Mouse (Mus musculus): ENCODE measurements at regions not wholly inside any gene's neighbourhood (a gene's known extent, or its start where the extent isn't known, plus 50 kb on each side); places are given as distances from the start of the nearest gene placed in this dataset.

DNA sequence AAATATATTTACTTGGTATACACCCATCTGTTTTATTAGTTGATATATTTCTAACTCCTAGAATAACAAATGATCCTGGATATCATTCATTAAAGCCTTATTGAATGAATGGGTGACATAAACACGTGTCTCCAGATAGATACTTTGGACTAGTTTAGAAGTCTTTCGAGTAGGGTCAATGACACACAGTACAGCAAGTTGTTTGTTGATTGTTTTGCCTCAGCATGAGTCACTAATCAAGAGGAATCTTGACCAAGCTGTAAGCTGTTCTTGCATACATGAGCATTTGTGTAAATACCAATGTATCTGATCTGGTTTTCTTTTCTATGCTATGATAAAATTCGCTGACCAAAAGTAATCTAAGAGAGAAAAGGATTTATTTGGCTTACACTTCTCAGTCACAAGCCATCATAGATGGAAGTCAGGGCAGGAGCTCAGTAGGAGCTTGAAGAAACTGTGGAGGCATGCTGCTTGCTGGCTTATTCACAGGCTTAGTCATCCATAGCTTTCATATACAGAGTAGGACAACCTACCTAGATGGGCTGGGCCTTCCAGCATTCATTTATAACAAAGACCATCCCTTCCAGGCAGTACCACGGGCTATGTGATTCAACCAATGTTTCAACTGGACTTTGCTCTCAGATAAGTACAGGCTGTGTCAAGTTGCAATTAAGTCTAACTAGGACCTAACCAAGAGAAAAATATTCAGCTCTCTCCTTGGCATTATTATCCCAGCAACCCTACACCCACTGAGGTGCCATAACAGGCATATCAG is 192.5 kb downstream of the Rdh14 start:
- H3K4me1 ChIP-seq (replicated peaks) = no peaks in the 10 kb centered on the region
- no peaks in the 10 kb centered on the region for H3K9me3 ChIP-seq
- no peak overlapping the region for H3K27ac ChIP-seq (replicated peaks)
- WGBS = 76% methylated on average over 4 of the region's 4 CpGs
- H3K36me3 ChIP-seq = no peaks in the 10 kb centered on the region
- H3K4me3 ChIP-seq = no peak overlapping the region
- H3K9ac ChIP-seq = no peak overlapping the region
- no peak for ATAC-seq (ENCODE audit: low read depth)
- H3K27me3 ChIP-seq = no peaks in the 10 kb centered on the region
- no peak overlapping the region for H3K4me2 ChIP-seq

DNA sequence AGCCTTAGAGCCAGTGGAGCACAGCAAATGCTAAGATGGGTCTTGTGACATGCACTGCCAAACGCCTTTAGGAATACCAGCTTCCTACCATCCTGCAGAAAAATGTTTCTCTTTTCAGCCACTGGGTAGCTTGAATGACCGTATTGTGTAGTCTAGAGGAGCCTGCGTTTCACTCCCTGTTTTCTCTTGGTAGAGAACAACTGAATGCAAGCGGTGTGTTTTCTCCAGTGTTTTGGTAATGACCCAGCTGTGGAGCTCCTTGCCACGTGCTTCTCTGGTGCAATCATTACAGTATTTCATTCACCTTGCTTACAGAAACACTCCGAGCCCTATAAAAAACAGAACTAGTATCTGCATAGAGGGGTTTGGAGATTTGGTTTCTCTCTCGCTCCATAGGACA is 193.5 kb downstream of the Rdh14 start:
- ATAC-seq (ENCODE audit: low read depth) = no peak

DNA sequence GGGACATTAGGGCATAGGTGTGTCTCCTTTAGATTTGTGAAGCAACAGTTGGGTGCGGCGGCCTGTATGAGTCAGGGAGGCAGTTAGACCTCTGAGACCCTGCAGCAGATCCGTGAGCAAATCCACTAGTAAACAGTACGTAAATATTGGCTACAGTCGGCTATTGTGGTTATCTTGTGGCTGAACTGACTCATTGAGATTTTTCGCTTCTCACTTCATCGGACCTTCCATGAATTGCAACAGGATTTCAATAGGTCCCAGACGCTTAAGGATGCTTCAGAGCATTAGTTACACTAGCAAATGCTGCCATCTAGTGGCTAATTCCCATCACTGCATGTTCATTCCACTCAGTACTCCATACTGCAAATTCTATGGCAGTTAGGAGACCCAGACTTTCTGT is 199.0 kb downstream of the Rdh14 start:
- H3K9me3 ChIP-seq = no peaks in the 10 kb centered on the region
- no peaks in the 10 kb centered on the region for H3K27me3 ChIP-seq
- no peak overlapping the region for H3K27ac ChIP-seq (replicated peaks)
- no peak overlapping the region for H3K4me3 ChIP-seq
- peak; percentile 97 for ATAC-seq (ENCODE audit: low read depth)
- WGBS = 43% methylated on average over 8 of the region's 8 CpGs
- no peak overlapping the region for H3K9ac ChIP-seq
- no peaks in the 10 kb centered on the region for H3K4me1 ChIP-seq (replicated peaks)
- no peaks in the 10 kb centered on the region for H3K36me3 ChIP-seq
- H3K4me2 ChIP-seq = no peak overlapping the region

More for the DNA sequence above, 193.5 kb downstream of the Rdh14 start:
- no peak overlapping the region for H3K4me2 ChIP-seq
- H3K27ac ChIP-seq (replicated peaks) = no peak overlapping the region
- H3K9ac ChIP-seq = no peak overlapping the region
- no peaks in the 10 kb centered on the region for H3K4me1 ChIP-seq (replicated peaks)
- H3K9me3 ChIP-seq = no peaks in the 10 kb centered on the region
- 61% methylated on average over 7 of the region's 7 CpGs for WGBS
- H3K4me3 ChIP-seq = no peak overlapping the region
- no peaks in the 10 kb centered on the region for H3K36me3 ChIP-seq
- no peaks in the 10 kb centered on the region for H3K27me3 ChIP-seq

DNA sequence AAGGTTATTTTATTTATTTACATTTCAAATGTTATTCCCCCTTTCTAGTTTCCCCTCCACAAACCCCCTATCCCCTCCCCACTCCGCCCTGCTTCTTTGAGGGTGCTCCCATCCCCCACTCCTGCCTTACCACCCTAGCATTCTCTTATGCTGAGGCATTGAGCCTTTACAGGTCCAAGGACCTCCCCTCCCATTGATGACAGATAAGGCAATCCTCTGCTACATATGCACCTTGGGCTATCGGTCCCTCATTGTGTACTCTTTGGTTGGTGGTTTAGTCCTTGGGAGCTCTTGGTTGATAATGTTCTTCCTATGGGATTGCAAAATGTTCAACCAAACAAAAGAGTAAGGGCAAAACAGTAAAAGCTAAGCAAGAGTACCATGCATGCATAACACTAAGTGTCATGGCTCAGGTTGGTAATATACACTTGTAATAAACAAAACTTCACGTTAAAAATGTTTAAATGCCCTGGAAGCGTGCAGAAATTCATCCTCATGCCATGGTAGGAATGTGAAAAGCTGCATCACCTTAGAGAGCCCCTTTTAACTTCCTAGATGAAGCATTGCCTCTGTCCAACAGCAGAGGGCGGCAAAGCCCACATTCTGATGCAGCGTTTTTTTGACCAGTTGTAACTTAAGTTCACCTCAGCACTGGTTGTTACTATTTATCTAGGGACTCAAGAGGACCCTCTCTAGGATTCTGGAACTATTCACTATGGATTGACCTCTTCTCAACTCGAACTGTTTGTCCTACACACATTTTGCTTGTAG is 207.6 kb downstream of the Rdh14 start:
- Histone ChIP-seq H3K36me3 (no peaks in the 10 kb centered on the region), H3K27ac (replicated peaks) (no peak overlapping the region), H3K4me3 (no peak overlapping the region), H3K27me3 (no peaks in the 10 kb centered on the region; the same call in 1 of the 2 replicates), H3K4me1 (replicated peaks) (no peaks in the 10 kb centered on the region), H3K9me3 (no peaks in the 10 kb centered on the region), H3K4me2 (no peak overlapping the region), H3K9ac (no peak overlapping the region)
- ATAC-seq (ENCODE audit: low read depth) = peak; percentile 71
- WGBS = 19% methylated on average over 7 of the region's 7 CpGs

DNA sequence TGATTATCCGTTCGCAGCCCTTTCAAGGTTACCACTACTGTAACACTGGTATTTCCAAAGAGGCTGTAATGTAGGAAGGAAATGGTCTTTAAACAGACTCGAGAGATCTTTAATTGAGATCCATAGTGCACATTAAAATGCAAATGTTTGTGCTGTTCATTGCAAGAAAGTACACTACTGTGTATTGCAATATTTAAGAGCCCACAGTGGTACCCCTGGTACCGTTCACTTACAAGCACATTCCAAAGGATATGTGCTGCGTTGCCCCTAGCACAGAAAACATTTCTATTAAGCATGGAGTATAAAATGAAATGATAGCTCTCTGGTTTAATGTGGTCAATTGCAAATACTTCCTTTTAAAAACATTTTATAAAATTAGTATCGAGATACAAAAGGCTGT is 209.5 kb downstream of the Rdh14 start:
- no peak overlapping the region for H3K4me2 ChIP-seq
- H3K4me1 ChIP-seq (replicated peaks) = no peaks in the 10 kb centered on the region
- H3K36me3 ChIP-seq = no peaks in the 10 kb centered on the region
- no peak overlapping the region for H3K4me3 ChIP-seq
- H3K27ac ChIP-seq (replicated peaks) = no peak overlapping the region
- peak; percentile 72; the same call in 1 of the 2 replicates for ATAC-seq (ENCODE audit: low read depth)
- WGBS = 61% methylated on average over 6 of the region's 6 CpGs
- no peaks in the 10 kb centered on the region; the same call in 1 of the 2 replicates for H3K27me3 ChIP-seq
- H3K9ac ChIP-seq = no peak overlapping the region
- H3K9me3 ChIP-seq = no peaks in the 10 kb centered on the region

DNA sequence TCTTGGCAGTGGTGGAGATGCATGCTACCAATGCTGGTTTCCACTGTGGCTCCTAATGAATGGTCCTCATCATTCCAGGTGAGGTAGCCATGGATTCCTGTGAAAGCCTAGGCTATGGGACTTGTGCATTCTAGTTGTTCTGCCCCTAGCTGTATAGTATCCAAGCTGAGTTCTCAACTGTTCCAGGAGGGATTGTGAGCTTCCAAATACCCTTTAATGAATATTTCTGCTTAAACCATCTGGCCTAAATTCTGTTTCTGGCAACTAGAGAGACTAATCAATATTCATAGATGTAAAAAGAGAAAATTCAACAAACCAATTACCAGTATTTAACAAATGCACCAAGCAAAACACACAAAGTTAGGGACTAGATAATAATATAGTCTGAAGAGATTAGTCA is 227.7 kb downstream of the Rdh14 start:
- no peak overlapping the region for H3K4me2 ChIP-seq
- no peaks in the 10 kb centered on the region for H3K4me1 ChIP-seq (replicated peaks)
- no peak overlapping the region for H3K4me3 ChIP-seq
- ATAC-seq (ENCODE audit: low read depth) = no peak
- no peak overlapping the region for H3K27ac ChIP-seq (replicated peaks)
- H3K9ac ChIP-seq = no peak overlapping the region
- no peaks in the 10 kb centered on the region for H3K27me3 ChIP-seq
- no peaks in the 10 kb centered on the region for H3K9me3 ChIP-seq
- no peaks in the 10 kb centered on the region for H3K36me3 ChIP-seq

DNA sequence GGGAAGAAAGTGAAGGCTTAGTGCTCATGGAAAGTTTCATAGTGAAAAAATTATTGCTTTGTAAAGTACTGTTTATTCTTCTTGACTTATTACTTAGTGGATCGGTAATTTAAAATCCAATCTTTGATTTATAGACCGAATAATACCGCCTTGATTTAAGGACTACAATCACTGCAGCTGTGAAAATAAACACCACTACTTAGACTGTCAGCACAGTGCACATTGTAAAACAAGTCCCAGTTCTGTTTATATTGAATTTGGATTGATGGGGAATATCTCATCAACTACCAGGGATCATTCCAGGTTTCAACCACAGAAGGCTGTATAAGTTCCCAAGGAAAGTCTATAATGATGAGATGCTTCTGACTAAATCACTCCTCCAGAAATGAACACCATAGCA is 230.0 kb downstream of the Rdh14 start:
- Histone ChIP-seq H3K9ac (no peak overlapping the region), H3K9me3 (no peaks in the 10 kb centered on the region), H3K4me3 (no peak overlapping the region), H3K27me3 (no peaks in the 10 kb centered on the region), H3K4me2 (no peak overlapping the region), H3K36me3 (no peaks in the 10 kb centered on the region), H3K4me1 (replicated peaks) (no peaks in the 10 kb centered on the region), H3K27ac (replicated peaks) (no peak overlapping the region)
- ATAC-seq (ENCODE audit: low read depth) = no peak
- 87% methylated on average over 3 of the region's 3 CpGs for WGBS

DNA sequence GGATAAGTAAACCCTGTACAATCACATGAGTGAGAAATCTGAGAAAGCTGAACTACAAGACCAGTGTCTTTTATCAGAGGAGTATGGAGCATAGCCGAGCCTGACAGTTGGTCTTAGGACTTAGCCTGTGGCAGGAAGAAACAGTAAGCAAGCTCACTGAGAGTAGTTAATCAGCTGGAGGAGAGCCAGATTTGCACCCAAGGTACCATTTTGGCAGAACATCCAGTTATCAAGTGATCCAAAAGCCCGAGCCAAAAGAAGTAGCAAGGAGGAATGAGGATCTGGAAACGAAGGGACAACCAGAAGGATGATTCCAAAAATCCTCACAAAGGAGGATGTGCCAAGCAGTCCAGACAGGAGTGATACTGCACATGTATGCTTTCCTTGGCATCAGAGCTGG is 248.0 kb downstream of the Rdh14 start:
- no peak overlapping the region for H3K27ac ChIP-seq (replicated peaks)

DNA sequence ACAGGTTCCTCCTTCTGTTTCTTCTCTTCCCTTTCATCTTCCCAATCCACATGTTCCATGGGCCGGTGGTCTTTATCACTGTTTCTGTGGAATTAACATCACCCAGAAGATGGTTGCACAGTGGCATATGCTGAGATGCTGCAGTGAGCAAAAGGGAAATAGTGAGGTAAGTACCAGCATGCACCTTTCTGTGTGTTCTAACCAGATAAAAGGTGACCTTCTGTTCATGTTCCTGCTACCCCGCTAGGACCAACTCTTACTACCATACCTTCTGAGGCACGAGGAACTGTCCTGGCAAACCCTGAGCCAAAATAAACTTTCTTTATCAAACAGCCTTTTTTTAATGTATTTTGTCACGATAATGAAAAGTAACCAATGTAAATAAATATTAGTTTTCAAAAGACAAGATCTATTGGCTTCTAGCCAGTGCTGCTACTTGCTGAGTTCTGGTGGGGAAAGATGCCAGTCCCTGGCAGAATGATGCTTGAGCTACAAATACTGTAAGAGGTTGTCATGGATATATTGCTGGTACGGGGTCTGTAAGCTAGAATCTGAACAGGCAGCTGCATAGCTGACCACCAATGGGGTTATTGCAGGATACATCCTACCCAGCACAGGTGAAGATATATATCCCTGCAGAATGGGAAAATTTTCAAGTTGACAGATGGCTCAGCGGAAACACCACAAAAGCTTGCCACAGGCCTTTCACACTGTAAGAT is 264.1 kb downstream of the Rdh14 start:
- WGBS = 89% methylated on average over 6 of the region's 6 CpGs
- Histone ChIP-seq H3K27ac (replicated peaks) (no peak overlapping the region), H3K9me3 (no peaks in the 10 kb centered on the region), H3K4me1 (replicated peaks) (no peaks in the 10 kb centered on the region), H3K4me2 (no peak overlapping the region), H3K36me3 (no peaks in the 10 kb centered on the region), H3K9ac (no peak overlapping the region), H3K4me3 (no peak overlapping the region), H3K27me3 (no peaks in the 10 kb centered on the region)
- ATAC-seq (ENCODE audit: low read depth) = no peak

More for the DNA sequence above, 248.0 kb downstream of the Rdh14 start:
- H3K4me2 ChIP-seq = no peak overlapping the region
- WGBS = 83% methylated on average over 3 of the region's 3 CpGs
- no peaks in the 10 kb centered on the region for H3K27me3 ChIP-seq
- no peak for ATAC-seq (ENCODE audit: low read depth)
- no peaks in the 10 kb centered on the region for H3K9me3 ChIP-seq
- H3K9ac ChIP-seq = no peak overlapping the region
- H3K36me3 ChIP-seq = no peaks in the 10 kb centered on the region
- H3K4me1 ChIP-seq (replicated peaks) = no peaks in the 10 kb centered on the region
- H3K4me3 ChIP-seq = no peak overlapping the region

DNA sequence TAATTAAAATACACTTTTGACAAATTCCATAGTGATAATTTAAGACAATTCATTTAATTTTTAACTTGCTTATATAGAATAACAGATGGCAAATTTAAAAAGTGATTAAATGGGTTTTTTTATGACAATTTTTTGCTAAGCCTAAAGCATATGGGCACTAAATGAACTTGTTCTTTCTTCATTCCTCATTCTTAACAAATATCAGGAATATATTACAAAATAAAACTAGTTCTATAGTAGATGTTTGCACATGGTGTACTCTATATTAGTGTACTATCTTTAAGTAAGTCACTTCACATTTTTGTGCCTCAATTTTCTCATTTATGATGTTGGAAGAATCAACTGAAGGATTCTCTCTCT is 264.6 kb downstream of the Rdh14 start:
- no peaks in the 10 kb centered on the region for H3K4me1 ChIP-seq (replicated peaks)
- H3K36me3 ChIP-seq = no peaks in the 10 kb centered on the region
- no peak for ATAC-seq (ENCODE audit: low read depth)
- H3K9me3 ChIP-seq = no peaks in the 10 kb centered on the region
- H3K4me3 ChIP-seq = no peak overlapping the region
- no peaks in the 10 kb centered on the region for H3K27me3 ChIP-seq
- no peak overlapping the region for H3K27ac ChIP-seq (replicated peaks)
- H3K9ac ChIP-seq = no peak overlapping the region
- no peak overlapping the region for H3K4me2 ChIP-seq

DNA sequence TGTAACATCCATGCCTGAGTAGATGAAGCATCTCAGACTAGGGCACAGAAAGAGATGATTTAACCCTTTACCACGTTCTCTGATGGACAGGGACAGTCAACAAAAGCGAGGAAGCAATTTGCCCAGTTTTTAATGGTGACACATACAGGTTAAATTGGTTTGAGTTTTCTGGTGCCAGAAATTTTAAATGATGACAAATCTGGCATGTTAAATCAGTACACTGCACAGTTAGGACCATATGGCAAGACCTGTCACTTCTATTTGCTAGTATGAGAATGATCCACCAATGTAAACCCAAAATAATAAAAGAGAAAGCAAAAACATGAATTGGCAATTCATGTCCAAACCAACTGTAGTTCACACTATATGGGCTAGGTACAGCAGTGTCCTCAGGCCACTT is 268.3 kb downstream of the Rdh14 start:
- Histone ChIP-seq H3K4me1 (replicated peaks) (no peaks in the 10 kb centered on the region), H3K4me3 (no peak overlapping the region), H3K27me3 (no peaks in the 10 kb centered on the region), H3K4me2 (no peak overlapping the region), H3K9ac (no peak overlapping the region), H3K27ac (replicated peaks) (no peak overlapping the region), H3K9me3 (no peaks in the 10 kb centered on the region), H3K36me3 (no peaks in the 10 kb centered on the region)
- no peak for ATAC-seq (ENCODE audit: low read depth)
- WGBS = 65% methylated on average over 2 of the region's 2 CpGs

DNA sequence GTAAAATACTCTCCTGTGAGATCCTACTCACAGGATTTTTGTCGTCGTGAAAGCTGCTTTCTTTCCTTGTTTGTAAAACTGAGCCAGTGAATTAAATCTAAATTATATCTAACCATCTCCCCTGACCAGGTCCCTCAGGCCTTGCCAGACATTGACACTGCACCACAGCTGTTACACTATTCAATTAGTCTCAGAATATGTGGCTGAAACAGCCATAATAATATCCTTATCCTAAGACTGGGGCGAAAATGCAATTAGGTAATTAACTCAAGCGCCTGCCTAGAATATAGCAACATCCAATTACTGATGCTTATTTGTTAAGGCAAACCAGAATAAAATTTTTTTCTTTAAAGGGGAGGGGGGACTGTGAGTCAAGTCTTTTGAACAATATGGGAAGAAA is 296.2 kb downstream of the Rdh14 start:
- Histone ChIP-seq H3K27ac (replicated peaks) (no peak overlapping the region), H3K4me1 (replicated peaks) (no peaks in the 10 kb centered on the region), H3K9me3 (no peaks in the 10 kb centered on the region), H3K4me2 (no peak overlapping the region), H3K4me3 (no peak overlapping the region), H3K9ac (no peak overlapping the region), H3K27me3 (no peaks in the 10 kb centered on the region), H3K36me3 (no peaks in the 10 kb centered on the region)
- WGBS = 61% methylated on average over 4 of the region's 4 CpGs
- ATAC-seq (ENCODE audit: low read depth) = no peak

Measured in neural tube, embryonic 13.5 days (tissue).